Mouse (Mus musculus): ENCODE results near the gene Atp6ap1l. TPM values are rescaled to one million over a fixed set of nuclear protein-coding genes. Genes with fewer than 3 reads are reported as not detected.

The Atp6ap1l gene
- total RNA-seq, 1 experiment from 2014 or later, result not detected

DNA sequence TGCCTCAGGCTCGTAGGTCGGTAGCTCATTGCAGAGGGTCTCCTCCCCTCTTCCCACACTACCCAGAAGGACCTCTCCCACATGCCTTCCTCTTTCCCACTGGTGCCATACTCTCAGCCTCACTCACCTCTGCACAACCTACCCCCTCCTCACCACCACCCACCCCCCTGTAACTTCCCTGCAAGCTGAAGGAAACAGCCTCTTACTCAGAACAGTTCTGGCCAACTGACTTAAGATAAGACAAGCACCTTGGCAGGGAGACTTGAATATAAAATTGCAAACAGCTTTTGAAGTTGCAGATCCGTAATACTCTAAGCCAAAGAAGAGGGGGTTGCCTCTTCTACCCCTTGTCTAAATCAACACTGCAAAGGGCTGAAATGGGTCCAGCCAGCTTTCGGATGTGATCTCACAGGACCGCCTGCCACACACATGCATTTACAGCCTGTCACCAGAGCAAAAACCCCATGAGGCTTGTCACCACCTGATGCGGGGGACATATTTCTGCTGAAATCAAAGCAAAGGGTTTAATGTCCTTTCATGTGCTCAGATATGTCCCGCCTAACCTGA is 71.4 kb downstream of the Atp6ap1l start:
- peak; percentile 27 to 36; a peak in 1 of 4 replicates for ATAC-seq (replicated peaks in 1 of 2; ENCODE audit: insufficient read depth in 1 of 2, low FRiP score in 2 of 2, low TSS enrichment in 1 of 2, low read depth in 1 of 2, poor library complexity in 2 of 2, severe bottlenecking in 2 of 2)

Other genes with a start within 250 kb of the Atp6ap1l start
- gene Rps23, start 17.6 kb upstream of the Atp6ap1l start, total RNA-seq (2017), result 1,288 and 2,349 TPM in 2 replicates

Measured in hematopoietic stem cell, adult 5-6 weeks (primary cell).